Mouse (Mus musculus) liver, postnatal 0 days (tissue): ENCODE measurements around the gene Csnk1d.

ENCODE experiments used
- CTCF ChIP-seq: sonication (generic); IDR thresholded peaks from 2 replicates; pipeline ENCODE4 v1.5.1; 2016; ENCODE audit warnings: antibody characterized with exemption, low read depth
- EP300 ChIP-seq: IDR thresholded peaks from 2 replicates; pipeline ENCODE4 v1.6.1; 2016; ENCODE audit warnings: antibody characterized with exemption, low read depth, mild to moderate bottlenecking

DNA sequence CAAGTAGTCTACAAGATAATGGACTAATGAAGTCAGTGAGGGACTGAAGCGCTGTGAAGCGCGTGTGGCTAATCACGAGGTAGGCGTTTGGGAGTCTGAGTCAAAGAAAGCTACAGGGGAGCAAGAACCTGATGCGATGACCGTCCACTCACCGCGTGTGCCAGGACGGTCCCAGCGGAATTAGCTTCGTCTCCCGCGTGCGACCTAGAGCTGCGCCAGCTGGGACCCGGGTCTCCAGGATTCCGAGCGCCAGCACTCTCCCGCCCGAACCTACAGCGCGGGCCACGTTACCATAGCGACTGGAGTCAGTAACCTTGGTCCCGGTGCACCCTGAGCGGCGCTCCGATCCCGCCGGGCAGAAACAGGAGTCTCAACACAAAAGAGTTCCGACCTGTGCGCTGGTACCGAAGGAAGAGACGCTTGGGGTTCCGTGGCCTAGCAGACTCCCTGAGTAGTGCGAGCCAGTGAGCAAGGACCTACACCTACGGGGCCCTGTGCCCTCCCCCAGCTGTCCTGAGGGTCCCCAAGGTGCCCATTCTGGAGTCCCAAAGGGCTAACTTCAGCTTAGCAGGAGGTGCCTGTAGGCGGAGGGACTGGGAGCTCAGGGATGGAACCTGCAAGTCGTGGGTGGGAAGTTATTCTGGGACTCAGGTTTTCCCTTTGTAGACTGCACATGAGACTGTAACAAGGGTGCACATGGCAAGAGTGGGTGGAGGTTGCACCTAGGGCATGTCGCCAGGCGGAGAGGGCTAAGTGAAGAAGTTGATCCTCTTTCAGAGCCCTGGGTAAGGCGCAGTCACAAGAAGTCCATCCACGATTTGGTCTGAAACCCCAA lies 58.3 kb downstream of the Csnk1d start, which contains the start of gene Ccdc57:
- TF ChIP-seq CTCF (0 out of 2 replicates have a peak, but pooled peaks have one; percentile 6), EP300 (no peak)
